Mouse (Mus musculus) neural tube, embryonic 11.5 days (tissue): ENCODE data around the gene Rnf157. TPM values are rescaled to one million over a fixed set of nuclear protein-coding genes. Genes with fewer than 3 reads are reported as not detected.
A peak's percentile ranks its signal among the peaks of the same experiment; 100 is the strongest.

Experiments used
- ATAC-seq: fragments of 200-750 bp; cut with Nextera tagmentation; 2 replicates; pipeline ENCODE4 v1.8.0; 2017; ENCODE audit warnings: moderate number of reproducible peaks, mild to moderate bottlenecking, moderate TSS enrichment, moderate library complexity; ENCODE audit not compliant: insufficient read depth, low FRiP score, low TSS enrichment
- DNase-seq: peaks from one replicate; pipeline ENCODE4 v3.0.0-alpha.2; 2015; ENCODE audit warnings: low spot score
- H3K27ac ChIP-seq: fragments of 300-500 bp; sonication (generic); 2 replicates; pipeline ENCODE4 v1.5.1; 2014; ENCODE audit warnings: low read depth, mild to moderate bottlenecking, low read length
- H3K27me3 ChIP-seq: fragments of 300-500 bp; sonication (generic); 2 replicates; pipeline ENCODE4 v1.6.1; 2014; ENCODE audit warnings: mild to moderate bottlenecking, low read length, mixed read lengths; ENCODE audit not compliant: control insufficient read depth, insufficient read depth
- H3K36me3 ChIP-seq: fragments of 300-500 bp; sonication (generic); 2 replicates; pipeline ENCODE4 v1.6.1; 2014; ENCODE audit warnings: mild to moderate bottlenecking, low read length, moderate library complexity, mixed read lengths; ENCODE audit not compliant: control insufficient read depth, insufficient read depth
- H3K4me1 ChIP-seq: fragments of 300-500 bp; sonication (generic); 2 replicates; pipeline ENCODE4 v1.6.1; 2014; ENCODE audit warnings: low read length, mixed read lengths; ENCODE audit not compliant: control insufficient read depth, insufficient read depth
- H3K4me2 ChIP-seq: fragments of 300-500 bp; sonication (generic); 2 replicates; pipeline ENCODE4 v1.6.1; 2014; ENCODE audit warnings: low read depth, mild to moderate bottlenecking, moderate library complexity
- H3K4me3 ChIP-seq: fragments of 300-500 bp; sonication (generic); 2 replicates; pipeline ENCODE4 v1.5.1; 2014; ENCODE audit warnings: low read depth, low read length
- H3K9ac ChIP-seq: fragments of 300-500 bp; sonication (generic); 2 replicates; pipeline ENCODE4 v1.6.1; 2014; ENCODE audit warnings: mild to moderate bottlenecking, low read length
- H3K9me3 ChIP-seq: fragments of 300-500 bp; sonication (generic); 2 replicates; pipeline ENCODE4 v1.6.1; 2016; ENCODE audit warnings: low read length; ENCODE audit not compliant: control insufficient read depth
- WGBS: fragments of 180-500 bp; shearing (Covaris S2); extraction: QIAGEN DNeasy Blood & Tissue Kit; methylation state at CpG from one replicate; pipeline ENCODE4 v1.1.7; 2014; 5-methylcytosine and 5-hydroxymethylcytosine counted together
- polyA plus RNA-seq: library from polyadenylated mRNA; unstranded; fragments of >200 nt; fragmentation: Nextera tagmentation; extraction: Ambion mirVana; gene quantifications from 2 replicates; pipeline ENCODE4 v1.2.1, GENCODE M21; 2014

Rnf157 gene
- polyA plus RNA-seq, 1 experiment from 2014 or later, result 34.6 TPM

DNA sequence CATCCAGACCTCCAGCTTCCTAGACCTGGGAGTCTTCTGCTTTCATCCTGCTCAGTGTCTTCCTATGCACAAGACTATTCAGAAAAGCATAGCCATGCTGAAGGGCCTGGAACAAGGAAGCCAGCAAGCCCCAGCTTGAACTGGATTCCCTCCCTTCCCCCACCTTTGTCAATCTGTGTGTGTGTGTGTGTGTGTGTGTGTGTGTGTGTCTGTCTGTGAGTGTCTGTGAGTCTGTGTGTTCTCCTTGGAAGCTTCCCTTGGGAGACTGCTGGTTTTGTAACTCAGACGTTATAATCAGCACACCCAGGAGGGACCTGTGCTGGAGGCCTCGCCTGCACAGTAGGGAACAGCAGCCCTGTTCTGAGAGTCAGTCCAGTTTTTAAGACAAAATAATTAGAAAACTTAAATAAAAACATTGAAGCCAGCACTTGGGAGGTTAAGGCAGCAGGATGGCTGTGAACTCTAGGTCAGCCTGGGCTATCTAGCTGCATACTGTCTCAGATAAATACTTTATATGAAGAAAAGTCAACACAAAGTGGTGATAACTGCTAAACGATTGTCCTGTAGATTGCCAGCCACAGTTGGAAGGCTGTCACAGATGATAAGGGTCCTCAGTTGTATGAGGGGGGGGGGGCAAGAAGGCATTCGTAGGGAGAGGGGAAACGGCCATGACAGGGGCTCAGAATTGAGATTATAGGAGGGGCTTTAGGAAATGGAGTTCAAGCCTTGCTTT, 23.3 kb upstream of the Rnf157 start:
- Histone ChIP-seq H3K4me1 (peaks cover 11% of the 10 kb centered on the region), H3K36me3 (peaks cover 11% of the 10 kb centered on the region), H3K9ac (no peak overlapping the region), H3K4me3 (peak overlapping the region; percentile 95; the same call in 1 of the 2 replicates), H3K4me2 (peak overlapping the region; percentile 69), H3K9me3 (no peaks in the 10 kb centered on the region), H3K27me3 (no peaks in the 10 kb centered on the region), H3K27ac (no peak overlapping the region)
- no peak for DNase-seq
- 81% methylated on average over 5 of the region's 5 CpGs for WGBS
- ATAC-seq, result no peak

DNA sequence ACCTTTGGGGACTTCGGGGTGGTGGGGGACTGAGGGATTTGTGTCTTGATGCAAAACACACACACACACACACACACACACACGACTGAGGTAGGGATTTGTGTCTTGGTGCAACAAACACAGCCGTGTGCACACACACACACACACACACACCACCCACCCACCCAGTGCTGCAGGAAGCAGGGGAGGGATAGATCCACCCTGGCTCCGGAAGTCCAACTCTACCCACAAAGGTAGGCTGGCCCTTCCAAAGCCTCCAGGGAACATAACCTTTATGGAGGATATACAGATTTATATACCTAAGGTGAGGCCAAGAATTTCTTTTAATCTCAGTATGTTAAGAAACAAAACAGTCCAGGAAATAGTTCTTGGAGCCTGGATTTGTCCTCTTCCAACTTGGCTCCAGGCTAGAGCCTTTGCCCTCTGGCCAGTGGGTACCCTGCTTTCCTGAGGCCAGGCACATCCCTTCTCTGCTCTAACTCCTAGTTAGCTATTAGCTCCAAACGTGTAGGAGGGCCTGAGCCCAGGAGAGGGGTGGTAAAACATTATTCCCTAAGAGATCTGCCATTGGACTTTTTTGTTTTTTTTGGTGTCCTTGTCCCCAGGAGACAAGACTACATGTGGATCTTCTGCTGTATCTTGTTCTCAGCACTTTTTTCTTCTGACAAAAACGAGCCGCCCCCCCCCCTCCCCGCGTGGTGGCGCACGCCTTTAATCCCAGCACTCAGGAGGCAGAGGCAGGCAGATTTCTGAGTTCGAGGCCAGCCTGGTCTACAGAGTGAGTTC, 22.3 kb upstream of the Rnf157 start:
- Histone ChIP-seq H3K36me3 (peaks cover 11% of the 10 kb centered on the region), H3K9me3 (no peaks in the 10 kb centered on the region), H3K9ac (peak overlapping the region; percentile 93), H3K4me2 (peak overlapping the region; percentile 69), H3K4me1 (peaks cover 11% of the 10 kb centered on the region), H3K27ac (peak overlapping the region; percentile 88), H3K4me3 (peak overlapping the region; percentile 95), H3K27me3 (no peaks in the 10 kb centered on the region)
- DNase-seq (peak; percentile 34), ATAC-seq (no peak)
- 57% methylated on average over 12 of the region's 12 CpGs for WGBS

- H3K4me1 ChIP-seq, result peaks cover 11% of the 10 kb centered on the region
Observed at GRCm38 (mm10) chr11:116434287-116434966, 21.6 kb upstream of the Rnf157 start.

GRCm38 (mm10) chr11:116433356-116434286, 20.8 kb upstream of the Rnf157 start, which contains the start of gene Ubald2:
Gene Ubald2, plus strand, starts transcription at chr11:116434094.
- peak; percentile 100 for DNase-seq
- Histone ChIP-seq H3K27me3 (no peaks in the 10 kb centered on the region), H3K9me3 (no peaks in the 10 kb centered on the region), H3K36me3 (peaks cover 8% of the 10 kb centered on the region; the same call in 1 of the 2 replicates), H3K9ac (peak within 1 kb of the TSS; percentile 93), H3K27ac (peak within 1 kb of the TSS; percentile 88), H3K4me1 (peaks cover 11% of the 10 kb centered on the region), H3K4me2 (peak within 1 kb of the TSS; percentile 69), H3K4me3 (peak within 1 kb of the TSS; percentile 95)
- 2% methylated on average over 62 of the region's 66 CpGs for WGBS
- ATAC-seq, result peak; percentile 97

More at GRCm38 (mm10) chr11:116434287-116434966, 21.6 kb upstream of the Rnf157 start:
- Histone ChIP-seq H3K9ac (peak overlapping the region; percentile 93), H3K9me3 (no peaks in the 10 kb centered on the region), H3K27ac (peak overlapping the region; percentile 88), H3K4me3 (peak overlapping the region; percentile 95), H3K27me3 (no peaks in the 10 kb centered on the region), H3K4me2 (peak overlapping the region; percentile 69), H3K36me3 (peaks cover 11% of the 10 kb centered on the region)
- ATAC-seq (peak; percentile 25), DNase-seq (peak; percentile 71)
- WGBS, result under 1% methylated on average over 37 of the region's 67 CpGs

- no peak overlapping the region for H3K9ac ChIP-seq
- DNase-seq (no peak), ATAC-seq (no peak)
- no peak overlapping the region for H3K4me3 ChIP-seq
- no peak overlapping the region for H3K27ac ChIP-seq
- no peak overlapping the region for H3K4me2 ChIP-seq
- H3K4me1 ChIP-seq, result peaks cover 11% of the 10 kb centered on the region
- no peaks in the 10 kb centered on the region for H3K27me3 ChIP-seq
- 69% methylated on average over 8 of the region's 8 CpGs for WGBS
- no peaks in the 10 kb centered on the region for H3K9me3 ChIP-seq
- peaks cover 8% of the 10 kb centered on the region; the same call in 1 of the 2 replicates for H3K36me3 ChIP-seq
Observed at GRCm38 (mm10) chr11:116432593-116433355, 19.9 kb upstream of the Rnf157 start.

DNA sequence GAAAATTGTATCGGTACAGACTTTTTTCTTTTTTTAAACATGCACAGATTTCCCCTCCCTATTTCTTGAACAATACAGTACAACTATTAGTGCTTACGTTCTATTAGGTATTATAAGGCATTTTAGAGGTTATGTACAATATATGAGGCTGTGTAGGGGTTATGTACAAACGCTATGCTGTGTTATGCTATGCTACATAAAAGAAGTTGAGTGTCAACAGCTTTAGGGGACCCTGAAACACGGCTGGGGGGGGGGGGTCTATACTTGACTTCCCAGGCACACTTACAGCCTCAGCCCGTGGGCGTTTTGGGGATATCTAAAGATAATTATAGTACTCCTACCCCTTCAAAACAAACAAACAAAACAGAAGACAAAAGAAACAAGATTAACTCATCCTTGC, 19.3 kb upstream of the Rnf157 start:
- Histone ChIP-seq H3K36me3 (peaks cover 4% of the 10 kb centered on the region; the same call in 1 of the 2 replicates), H3K27me3 (no peaks in the 10 kb centered on the region), H3K27ac (no peak overlapping the region), H3K9ac (no peak overlapping the region), H3K4me3 (no peak overlapping the region), H3K4me2 (no peak overlapping the region), H3K9me3 (no peaks in the 10 kb centered on the region), H3K4me1 (peaks cover 11% of the 10 kb centered on the region)
- 72% methylated on average over 6 of the region's 6 CpGs for WGBS
- ATAC-seq (no peak), DNase-seq (no peak)

DNA sequence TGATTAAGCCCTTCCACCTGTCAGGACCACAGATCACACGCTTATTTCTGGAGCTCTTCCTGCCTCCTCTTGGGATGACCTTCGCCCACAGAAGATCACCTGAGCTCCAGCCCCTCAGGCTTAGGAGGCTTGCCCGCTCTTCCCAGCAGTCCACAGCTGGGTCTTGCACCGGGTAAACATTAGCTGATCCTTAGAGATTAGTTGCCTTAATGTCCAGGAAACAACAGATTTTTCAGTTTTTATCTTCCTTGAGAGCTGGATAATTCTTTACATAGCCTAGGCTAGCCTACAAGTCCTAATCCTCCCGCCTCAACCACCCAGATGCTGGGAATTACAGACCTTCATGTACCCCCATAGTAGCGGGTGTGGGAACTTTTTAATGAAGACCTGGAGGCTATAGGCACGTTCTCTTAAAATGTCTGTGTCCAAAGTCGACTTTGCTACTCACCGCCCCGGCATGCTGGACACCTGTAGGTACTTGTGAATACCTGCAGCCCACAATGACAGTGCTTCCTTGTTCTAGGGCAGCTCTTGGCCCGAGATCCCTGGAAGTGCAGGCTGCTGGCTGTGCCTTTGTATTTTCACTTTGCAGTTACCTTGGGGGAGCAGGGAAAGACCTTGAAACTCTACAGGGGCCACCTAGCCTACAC, 18.7 kb upstream of the Rnf157 start:
- no peak overlapping the region for H3K4me2 ChIP-seq
- ATAC-seq, result no peak
- no peaks in the 10 kb centered on the region for H3K9me3 ChIP-seq
- DNase-seq, result no peak
- peaks cover 9% of the 10 kb centered on the region for H3K4me1 ChIP-seq
- H3K36me3 ChIP-seq, result no peaks in the 10 kb centered on the region
- no peaks in the 10 kb centered on the region for H3K27me3 ChIP-seq
- H3K9ac ChIP-seq, result no peak overlapping the region
- H3K27ac ChIP-seq, result no peak overlapping the region
- WGBS, result 58% methylated on average over 11 of the region's 11 CpGs
- H3K4me3 ChIP-seq, result no peak overlapping the region
